Mouse (Mus musculus) embryonic fibroblast, embryonic 13.5 days (primary cell): ENCODE measurements around the gene Kpnb1. TPM values are rescaled to one million over a fixed set of nuclear protein-coding genes. Genes with fewer than 3 reads are reported as not detected.

Experiments used
- H3K27ac ChIP-seq: 2 replicates; pipeline ENCODE4 v1.5.1; 2012; ENCODE audit warnings: low read length, control low read depth, inconsistent platforms; ENCODE audit not compliant: insufficient read depth
- H3K4me1 ChIP-seq: 2 replicates; pipeline ENCODE4 v1.6.1; 2011; ENCODE audit warnings: low read length; ENCODE audit not compliant: control insufficient read depth, insufficient read depth
- H3K4me3 ChIP-seq: 2 replicates; pipeline ENCODE4 v1.5.1; 2011; ENCODE audit warnings: mild to moderate bottlenecking, control low read depth, low read length; ENCODE audit not compliant: insufficient read depth
- CTCF ChIP-seq: IDR thresholded peaks from 2 replicates; pipeline ENCODE4 v1.5.1; 2011; ENCODE audit warnings: mild to moderate bottlenecking, control low read depth, low read length, moderate library complexity, borderline replicate concordance; ENCODE audit not compliant: insufficient read depth
- POLR2A ChIP-seq: IDR thresholded peaks from 2 replicates; pipeline ENCODE4 v1.6.1; 2011; ENCODE audit warnings: low read depth, mild to moderate bottlenecking, control low read depth, low read length, moderate library complexity
- polyA plus RNA-seq: library from polyadenylated mRNA; stranded (reverse); fragments of >200 nt; gene quantifications from 2 replicates; pipeline ENCODE4 v1.2.4, GENCODE M21; 2011; ENCODE audit warnings: low read depth; ENCODE audit not compliant: missing spikeins, insufficient read length

Kpnb1 gene
- polyA plus RNA-seq, 1 experiment, result 272 TPM

DNA sequence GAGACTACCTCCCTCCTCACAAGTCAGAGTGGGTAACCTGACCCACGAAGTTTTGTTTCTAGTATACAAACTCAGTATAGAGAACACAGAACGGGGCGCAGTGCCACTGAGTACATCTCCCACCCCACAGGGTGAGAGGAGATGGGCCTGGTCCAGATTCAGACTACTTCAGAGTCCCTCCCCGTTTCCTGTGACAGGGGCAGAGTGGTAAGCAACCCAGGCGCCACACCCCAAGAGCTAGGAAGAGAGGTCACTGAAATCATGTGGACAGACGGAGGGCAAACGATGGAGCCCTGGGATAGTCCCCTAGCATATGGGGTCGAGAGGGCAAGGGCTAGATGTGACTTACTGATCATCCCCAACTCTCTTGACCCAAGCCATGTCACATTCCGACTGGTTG, 41.7 kb downstream of the Kpnb1 start:
- Histone ChIP-seq H3K27ac (no peak overlapping the region), H3K4me3 (no peak overlapping the region), H3K4me1 (peaks cover 6% of the 10 kb centered on the region; the same call in 1 of the 2 replicates)
- TF ChIP-seq CTCF (no peak), POLR2A (no peak)

DNA sequence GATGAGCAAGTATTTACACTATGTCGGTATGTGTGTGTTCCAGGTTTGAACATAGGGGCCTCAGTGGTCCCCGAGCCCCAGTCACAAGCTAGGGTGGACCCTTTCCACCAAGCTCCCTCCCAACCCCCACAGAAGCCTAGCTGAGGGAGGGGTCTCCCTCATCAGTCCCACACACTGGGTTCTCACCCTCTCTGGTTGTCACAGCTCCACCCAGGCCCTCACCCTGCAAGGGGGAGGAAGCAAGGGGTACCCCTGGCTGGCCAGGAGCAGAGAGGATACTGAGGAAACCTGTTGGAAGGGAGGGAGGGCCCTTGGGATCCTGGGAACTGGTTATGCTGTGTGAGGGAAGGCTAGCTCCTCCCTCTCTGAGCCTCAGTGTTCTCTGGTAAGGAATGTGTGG, 42.4 kb downstream of the Kpnb1 start:
- Histone ChIP-seq H3K4me1 (peaks cover 12% of the 10 kb centered on the region; the same call in 1 of the 2 replicates), H3K4me3 (no peak overlapping the region), H3K27ac (no peak overlapping the region)
- TF ChIP-seq CTCF (no peak), POLR2A (no peak)

DNA sequence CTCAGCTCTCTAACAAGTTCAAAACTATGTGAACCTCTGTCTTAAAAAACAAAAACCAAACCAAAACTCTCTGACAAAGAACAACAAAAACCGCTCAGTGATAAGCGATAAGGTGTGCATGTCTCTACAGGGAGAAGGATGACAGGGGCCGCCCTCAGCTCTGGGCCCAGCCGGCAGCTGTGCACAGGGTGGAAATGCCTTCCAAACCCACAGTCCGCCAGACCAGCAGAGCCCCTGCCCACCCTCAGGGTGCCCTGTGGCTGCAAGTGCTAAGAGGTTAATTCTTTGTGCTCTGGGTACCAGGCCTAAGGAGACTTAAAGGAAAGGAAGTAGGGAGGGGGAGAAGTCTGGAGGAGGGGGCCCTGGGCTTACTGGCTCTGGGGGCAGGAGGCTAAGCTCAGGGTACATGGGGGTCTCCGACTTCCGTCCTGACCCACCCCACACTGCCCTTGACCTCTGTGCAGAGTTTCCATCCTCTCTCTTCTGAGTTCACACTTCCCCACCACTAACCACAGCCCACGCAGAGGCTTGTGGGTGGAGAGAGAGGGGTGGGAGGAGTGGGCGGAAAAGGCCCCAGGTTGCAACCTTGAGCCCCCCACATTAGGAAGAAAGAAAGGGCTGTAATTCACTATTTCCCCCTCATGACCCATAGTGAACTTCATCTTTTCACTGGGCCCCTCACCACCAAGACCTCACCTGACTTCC, 44.3 kb downstream of the Kpnb1 start:
- TF ChIP-seq POLR2A, result no peak
- no peak for TF ChIP-seq CTCF

DNA sequence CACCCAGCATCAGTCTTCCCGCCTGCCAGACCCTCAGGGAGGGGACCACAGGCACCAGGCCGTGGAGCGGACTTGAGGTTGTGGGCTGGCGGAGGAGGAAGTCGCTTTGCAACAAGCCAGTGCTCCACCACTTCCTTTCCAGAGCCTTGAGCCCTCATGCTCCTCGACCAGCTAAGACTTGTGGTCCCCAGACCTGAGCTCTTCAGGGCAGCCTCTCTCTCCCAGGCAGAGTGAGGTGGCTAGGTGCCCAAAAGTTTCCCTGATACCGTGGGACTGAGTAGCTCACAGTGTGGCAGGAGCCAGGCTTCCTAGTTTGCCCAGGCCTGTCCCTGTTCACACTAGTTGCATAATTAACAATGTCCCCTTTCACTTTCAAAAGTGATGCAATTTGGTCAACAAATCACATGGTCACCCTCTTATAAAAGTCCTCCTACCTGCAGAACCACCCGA, 45.5 kb downstream of the Kpnb1 start:
- H3K27ac ChIP-seq, result no peak overlapping the region
- TF ChIP-seq CTCF (no peak), POLR2A (no peak)
- no peak overlapping the region for H3K4me3 ChIP-seq
- peaks cover 9% of the 10 kb centered on the region; the same call in 1 of the 2 replicates for H3K4me1 ChIP-seq

More for the DNA sequence above, 44.3 kb downstream of the Kpnb1 start:
- Histone ChIP-seq H3K4me3 (no peak overlapping the region), H3K4me1 (peaks cover 9% of the 10 kb centered on the region; the same call in 1 of the 2 replicates), H3K27ac (no peak overlapping the region)

DNA sequence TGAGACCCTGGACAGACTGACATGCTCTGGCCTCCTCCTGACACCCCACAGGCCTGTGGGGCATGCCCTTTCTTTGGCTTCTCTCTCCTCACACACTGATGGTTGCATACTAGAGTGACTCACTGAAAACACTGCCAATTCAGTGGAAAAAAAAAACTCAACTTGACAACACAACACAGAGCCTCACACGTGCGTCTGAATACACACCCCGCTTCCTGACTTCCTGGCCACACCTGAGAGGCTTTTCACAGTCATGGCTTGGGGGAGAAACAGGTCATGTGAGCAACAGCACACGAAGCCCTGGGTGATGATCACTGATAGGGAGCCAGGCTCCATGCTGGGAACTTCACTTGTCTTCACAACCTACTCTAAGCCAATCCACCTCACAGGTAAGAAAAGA, 46.9 kb downstream of the Kpnb1 start:
- H3K27ac ChIP-seq, result no peak overlapping the region
- peaks cover 9% of the 10 kb centered on the region; the same call in 1 of the 2 replicates for H3K4me1 ChIP-seq
- TF ChIP-seq POLR2A, result no peak
- TF ChIP-seq CTCF, result no peak
- no peak overlapping the region for H3K4me3 ChIP-seq

DNA sequence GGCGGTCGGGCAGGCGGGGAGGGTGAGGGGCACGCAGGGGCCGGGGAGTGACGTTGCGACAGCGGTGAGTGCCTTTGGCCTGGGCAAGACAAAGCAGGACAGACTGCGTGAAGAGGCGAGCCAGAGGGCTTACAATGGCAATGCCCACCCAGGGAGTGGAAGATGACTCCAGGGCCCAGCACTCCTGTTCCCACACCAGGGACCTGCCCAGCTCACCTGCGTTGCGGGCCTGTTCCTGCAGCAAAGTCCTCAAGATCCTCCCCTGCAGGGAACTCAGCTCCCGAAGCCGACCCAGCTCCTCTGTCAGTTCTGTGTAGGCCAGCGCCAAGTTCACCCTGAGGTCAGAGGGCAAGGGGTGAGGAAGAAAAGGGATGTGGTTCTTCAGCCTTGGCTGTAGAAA, 48.4 kb downstream of the Kpnb1 start:
- Histone ChIP-seq H3K4me3 (no peak overlapping the region), H3K4me1 (peaks cover 9% of the 10 kb centered on the region; the same call in 1 of the 2 replicates), H3K27ac (no peak overlapping the region)
- TF ChIP-seq POLR2A, result no peak
- TF ChIP-seq CTCF, result no peak

DNA sequence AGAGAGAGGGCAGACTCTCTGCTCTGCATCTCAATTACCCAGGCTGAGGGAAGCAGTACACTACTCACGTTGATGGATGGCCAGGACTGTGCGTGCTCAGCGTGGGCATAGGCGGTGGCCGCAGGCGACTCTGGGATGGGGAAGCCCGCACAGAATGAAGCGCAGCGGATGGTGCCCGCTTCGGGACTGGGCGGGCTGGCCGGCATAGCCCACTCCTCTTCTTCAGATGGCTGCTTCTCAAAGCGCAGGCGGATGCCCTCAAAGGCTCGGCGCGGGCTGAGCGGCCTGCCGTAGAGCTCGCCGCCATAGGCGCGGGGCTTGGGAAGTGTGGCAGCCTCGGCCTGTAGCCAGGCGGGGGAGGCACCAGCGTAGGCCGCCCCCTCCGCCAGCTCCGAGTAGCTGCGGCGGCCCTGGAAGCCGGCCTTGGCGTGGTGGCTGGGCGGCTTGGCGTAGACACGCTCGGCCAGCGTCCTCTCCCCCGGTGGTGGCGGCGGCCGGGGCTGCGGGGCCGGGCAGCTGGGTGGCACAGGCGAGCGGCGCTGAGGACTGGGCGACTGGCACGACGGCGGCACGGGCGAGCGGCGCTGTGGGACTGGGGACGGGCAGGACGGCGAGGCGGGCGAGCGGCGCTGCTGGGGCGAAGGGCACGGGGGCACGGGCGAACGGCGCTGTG, 49.0 kb downstream of the Kpnb1 start:
- TF ChIP-seq POLR2A (no peak), CTCF (no peak)
- H3K4me3 ChIP-seq, result no peak overlapping the region
- no peak overlapping the region for H3K27ac ChIP-seq

DNA sequence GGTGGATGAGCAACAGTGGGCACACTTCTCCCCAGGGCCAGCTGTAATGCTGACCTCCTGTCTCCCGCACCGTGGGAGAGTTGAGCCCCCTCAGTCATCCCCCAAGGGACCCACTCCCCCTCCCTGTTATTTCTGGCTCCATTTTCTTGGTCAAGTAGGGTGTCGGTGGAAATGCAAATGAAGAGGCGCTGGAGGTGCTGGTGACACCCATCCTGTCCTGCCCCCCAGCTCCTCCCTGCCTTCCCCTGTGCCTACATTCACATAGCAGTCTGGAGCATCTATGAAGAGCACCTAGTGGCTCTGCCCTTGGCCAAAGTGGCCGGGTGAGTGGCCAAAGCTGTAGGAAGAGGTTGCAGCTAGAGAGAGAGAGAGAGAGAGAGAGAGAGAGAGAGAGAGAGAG, 54.4 kb downstream of the Kpnb1 start:
- Histone ChIP-seq H3K4me3 (no peak overlapping the region), H3K27ac (no peak overlapping the region), H3K4me1 (no peaks in the 10 kb centered on the region)
- TF ChIP-seq POLR2A (no peak), CTCF (no peak)

More for the DNA sequence above, 49.0 kb downstream of the Kpnb1 start:
- peaks cover 9% of the 10 kb centered on the region; the same call in 1 of the 2 replicates for H3K4me1 ChIP-seq

DNA sequence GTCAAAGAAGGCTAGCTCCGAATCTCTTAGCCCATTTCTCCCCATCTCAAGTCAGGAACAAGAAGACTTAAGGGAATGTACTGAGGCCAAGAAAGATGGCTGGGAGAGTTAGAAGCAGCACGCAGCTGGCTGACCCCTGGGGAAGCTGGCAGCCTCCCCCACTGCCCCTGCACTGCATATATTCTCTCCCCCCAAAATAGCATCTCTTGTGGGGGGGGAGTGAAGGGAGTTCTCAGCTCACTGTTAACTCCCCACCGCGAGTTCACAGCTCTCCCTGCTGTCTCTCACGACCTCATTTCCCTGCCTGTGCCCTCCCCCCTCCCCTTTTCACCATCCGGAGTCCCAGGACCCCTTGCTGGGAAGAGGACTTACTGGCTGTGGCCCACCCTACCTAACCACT, 55.5 kb downstream of the Kpnb1 start:
- TF ChIP-seq CTCF (no peak), POLR2A (no peak)
- H3K4me1 ChIP-seq, result no peaks in the 10 kb centered on the region
- no peak overlapping the region for H3K4me3 ChIP-seq
- no peak overlapping the region for H3K27ac ChIP-seq

DNA sequence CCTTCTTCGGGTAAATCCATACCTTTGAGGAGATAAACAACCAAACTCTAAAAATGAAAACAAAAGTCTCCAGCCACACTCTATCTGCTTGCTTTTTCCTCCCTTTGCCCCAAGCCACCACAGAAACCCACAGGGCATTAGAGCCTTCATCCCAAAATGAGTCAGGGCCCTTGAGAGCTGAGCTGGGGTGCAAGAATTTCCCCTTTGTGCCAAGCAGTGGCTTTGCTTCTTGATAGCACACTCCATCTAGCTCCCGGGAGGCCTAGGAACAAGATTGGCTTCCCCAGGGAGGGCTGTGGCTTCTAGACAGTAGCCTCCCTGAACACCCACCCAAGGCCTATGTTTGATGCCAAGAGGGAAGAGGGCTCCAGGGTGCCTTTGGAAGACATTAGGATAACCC, 56.0 kb downstream of the Kpnb1 start:
- Histone ChIP-seq H3K4me3 (no peak overlapping the region), H3K27ac (no peak overlapping the region), H3K4me1 (no peaks in the 10 kb centered on the region)
- TF ChIP-seq POLR2A, result no peak
- TF ChIP-seq CTCF, result no peak
